Mouse (Mus musculus): Measurements from ENCODE around the gene Ccdc187. TPM values are rescaled to one million over a fixed set of nuclear protein-coding genes. Genes with fewer than 3 reads are reported as not detected.

Gene Ccdc187
- total and polyA plus RNA-seq, 3 experiments = not detected

GRCm38 (mm10) chr2:26315072-26315924 is 20.9 kb upstream of the Ccdc187 start, which contains the start of gene Gpsm1:
TSS of gene Gpsm1 (plus strand) at chr2:26315515.
- peak within 1 kb of the TSS; percentile 43 for H3K4me2 ChIP-seq (ENCODE audit: insufficient read depth, low read depth, poor library complexity, severe bottlenecking)
- no peaks in the 10 kb centered on the region for H3K9me3 ChIP-seq (replicated peaks; ENCODE audit: low read length)
- in situ Hi-C loops (cut with MboI; ENCODE audit: low pct_ligation_motif_present, low pct_unique_long_range_greater_than_20kb, low sequenced_read_pairs) = no loop called here
- no peaks in the 10 kb centered on the region for H3K79me2 ChIP-seq (replicated peaks; ENCODE audit: control insufficient read depth, extremely low read depth, insufficient read depth, poor library complexity, severe bottlenecking)
- H3K36me3 ChIP-seq (replicated peaks in 1 of 2; ENCODE audit: control insufficient read depth in 1 of 2, insufficient read depth in 1 of 2, low read length in 1 of 2) = no peaks in the 10 kb centered on the region
- DNase-seq (ENCODE audit: extremely low read depth) = no peak
- dilution Hi-C loops (cut with MboI; ENCODE audit: extremely low pct_ligation_motif_present, extremely low pct_unique_long_range_greater_than_20kb, low sequenced_read_pairs) = no loop called here
- H3K4me3 ChIP-seq (replicated peaks in 1 of 3; ENCODE audit: low read depth in 2 of 3, low read length in 2 of 3, poor library complexity in 1 of 3) = peak within 1 kb of the TSS; percentile 50 to 71 (median 55)
- no peak within 1 kb of the TSS for H3K27ac ChIP-seq (ENCODE audit: insufficient read depth, low read depth)
- peaks cover 14 to 30% of the 10 kb centered on the region in 2 experiments for H3K4me1 ChIP-seq (ENCODE audit: control insufficient read depth in 1 of 2, insufficient read depth in 2 of 2)
- H3K9ac ChIP-seq (ENCODE audit: insufficient read depth, low read depth) = peak within 1 kb of the TSS; percentile 60; the same call in 1 of the 2 replicates
- peaks cover 61% of the 10 kb centered on the region for H3K27me3 ChIP-seq (replicated peaks)
- no peak for TF ChIP-seq BHLHE40 (IDR thresholded peaks at IDR 0.05; ENCODE audit: low read depth, low read length)
- no peak for TF ChIP-seq CHD1 (IDR thresholded peaks at IDR 0.05; ENCODE audit: low read depth, low read length)
- TF ChIP-seq POLR2A (IDR thresholded peaks at IDR 0.05; ENCODE audit: low read depth, low read length) = peak; percentile 39; the same call in 1 of the 2 replicates
- TF ChIP-seq TCF12 (IDR thresholded peaks at IDR 0.05; ENCODE audit: low read depth, low read length) = peak; percentile 48; the same call in 1 of the 2 replicates
- peak; percentile 33; the same call in 1 of the 2 replicates for TF ChIP-seq NRF1 (IDR thresholded peaks at IDR 0.05; ENCODE audit: low read depth, low read length)
- 0 out of 2 replicates have a peak, but pooled peaks have one; percentile 21 for TF ChIP-seq ELF1 (IDR thresholded peaks at IDR 0.05; ENCODE audit: low read depth, low read length)
- peak; percentile 22; the same call in 1 of the 2 replicates for TF ChIP-seq NELFE (IDR thresholded peaks at IDR 0.05; ENCODE audit: low read depth, low read length)
- TF ChIP-seq ZC3H11A (IDR thresholded peaks at IDR 0.05; ENCODE audit: low read depth, low read length) = no peak
- TF ChIP-seq MAZ (IDR thresholded peaks at IDR 0.05; ENCODE audit: low read depth, low read length) = peak; percentile 85; the same call in 1 of the 2 replicates

GRCm38 (mm10) chr2:26314281-26315071 is 20.1 kb upstream of the Ccdc187 start:
- no peak overlapping the region for H3K4me3 ChIP-seq (replicated peaks in 1 of 3; ENCODE audit: low read depth in 2 of 3, low read length in 2 of 3, poor library complexity in 1 of 3)
- no peak overlapping the region for H3K4me2 ChIP-seq (ENCODE audit: insufficient read depth, low read depth, poor library complexity, severe bottlenecking)
- no peak overlapping the region for H3K27ac ChIP-seq (ENCODE audit: insufficient read depth, low read depth)
- H3K79me2 ChIP-seq (replicated peaks; ENCODE audit: control insufficient read depth, extremely low read depth, insufficient read depth, poor library complexity, severe bottlenecking) = no peaks in the 10 kb centered on the region
- dilution Hi-C loops (cut with MboI; ENCODE audit: extremely low pct_ligation_motif_present, extremely low pct_unique_long_range_greater_than_20kb, low sequenced_read_pairs) = no loop called here
- in situ Hi-C loops (cut with MboI; ENCODE audit: low pct_ligation_motif_present, low pct_unique_long_range_greater_than_20kb, low sequenced_read_pairs) = no loop called here
- H3K9me3 ChIP-seq (replicated peaks; ENCODE audit: low read length) = no peaks in the 10 kb centered on the region
- peaks cover 54% of the 10 kb centered on the region for H3K27me3 ChIP-seq (replicated peaks)
- no peak for DNase-seq (ENCODE audit: extremely low read depth)
- peaks cover 14 to 30% of the 10 kb centered on the region in 2 experiments for H3K4me1 ChIP-seq (ENCODE audit: control insufficient read depth in 1 of 2, insufficient read depth in 2 of 2)
- TF ChIP-seq JUND (conservative IDR thresholded peaks at IDR 0.05; ENCODE audit: low read depth, low read length) (no peak), ZMIZ1 (IDR thresholded peaks at IDR 0.05; ENCODE audit: low read depth, low read length) (no peak), MYC (IDR thresholded peaks at IDR 0.05; ENCODE audit: low read depth, low read length) (no peak), NRF1 (IDR thresholded peaks at IDR 0.05; ENCODE audit: low read depth, low read length) (no peak), USF2 (conservative IDR thresholded peaks at IDR 0.05; ENCODE audit: low read depth, low read length) (no peak), RCOR1 (conservative IDR thresholded peaks at IDR 0.05; ENCODE audit: low read depth, low read length) (no peak)
- no peak overlapping the region for H3K9ac ChIP-seq (ENCODE audit: insufficient read depth, low read depth)
- H3K36me3 ChIP-seq (replicated peaks in 1 of 2; ENCODE audit: control insufficient read depth in 1 of 2, insufficient read depth in 1 of 2, low read length in 1 of 2) = no peaks in the 10 kb centered on the region

All from CH12.LX (cell line).